Mouse (Mus musculus) intestine, postnatal 0 days (tissue): ENCODE data around the gene Gm10354. TPM values are rescaled to one million over a fixed set of nuclear protein-coding genes. Genes with fewer than 3 reads are reported as not detected.
"Not testable (repeated sequence)": the region's sequence is repeated elsewhere in the genome, so short reads cannot be mapped to it uniquely, and the experiment has no call there.

Experiments
- ATAC-seq: fragments of 200-750 bp; cut with Nextera tagmentation; 2 replicates; pipeline ENCODE4 v1.8.0; 2017; ENCODE audit warnings: mild to moderate bottlenecking, moderate TSS enrichment, moderate library complexity
- H3K27ac ChIP-seq: fragments of 300-500 bp; sonication (generic); 2 replicates; pipeline ENCODE4 v1.5.1; 2014; ENCODE audit warnings: mild to moderate bottlenecking, low read depth, low read length, moderate library complexity
- H3K27me3 ChIP-seq: fragments of 300-500 bp; sonication (generic); replicated peaks from 2 replicates; pipeline ENCODE4 v1.6.1; 2014; ENCODE audit warnings: low read length, mixed read lengths; ENCODE audit not compliant: control insufficient read depth, insufficient read depth
- H3K36me3 ChIP-seq: fragments of 300-500 bp; sonication (generic); 2 replicates; pipeline ENCODE4 v1.6.1; 2014; ENCODE audit warnings: mild to moderate bottlenecking, moderate library complexity; ENCODE audit not compliant: control insufficient read depth, insufficient read depth
- H3K4me1 ChIP-seq: fragments of 300-500 bp; sonication (generic); replicated peaks from 2 replicates; pipeline ENCODE4 v1.6.1; 2014; ENCODE audit warnings: antibody characterized with exemption, low read length, mixed read lengths; ENCODE audit not compliant: control insufficient read depth, insufficient read depth
- H3K4me2 ChIP-seq: fragments of 300-500 bp; sonication (generic); replicated peaks from 2 replicates; pipeline ENCODE4 v1.6.1; 2014; ENCODE audit warnings: low read depth, mild to moderate bottlenecking, moderate library complexity
- H3K4me3 ChIP-seq: fragments of 300-500 bp; sonication (generic); 2 replicates; pipeline ENCODE4 v1.5.1; 2014; ENCODE audit warnings: low read depth, low read length
- H3K9ac ChIP-seq: fragments of 300-500 bp; sonication (generic); 2 replicates; pipeline ENCODE4 v1.6.1; 2014; ENCODE audit warnings: mild to moderate bottlenecking, low read depth, low read length
- H3K9me3 ChIP-seq: fragments of 300-500 bp; sonication (generic); 2 replicates; pipeline ENCODE4 v1.6.1; 2016; ENCODE audit warnings: mixed run types; ENCODE audit not compliant: control insufficient read depth
- WGBS: fragments of 180-500 bp; shearing (Covaris S2); extraction: QIAGEN DNeasy Blood & Tissue Kit; methylation state at CpG from one replicate; pipeline ENCODE4 v1.1.7; 2014; 5-methylcytosine and 5-hydroxymethylcytosine counted together
- polyA plus RNA-seq: library from polyadenylated mRNA; unstranded; fragments of >200 nt; fragmentation: Nextera tagmentation; extraction: Ambion mirVana; gene quantifications from 2 replicates; pipeline ENCODE4 v1.2.1, GENCODE M21; 2015

Gene Gm10354
- polyA plus RNA-seq, 1 experiment from 2014 or later = not detected

GRCm38 (mm10) chr5:14963821-14964220, 14.9 kb downstream of the Gm10354 start:
- WGBS = 79% methylated on average over 13 of the region's 13 CpGs
- not testable (repeated sequence) for H3K27me3 ChIP-seq, H3K9ac ChIP-seq, H3K4me3 ChIP-seq, ATAC-seq, H3K4me1 ChIP-seq, H3K4me2 ChIP-seq, H3K27ac ChIP-seq, H3K36me3 ChIP-seq, H3K9me3 ChIP-seq

- not testable (repeated sequence) for H3K4me2 ChIP-seq, H3K4me3 ChIP-seq, ATAC-seq, H3K9me3 ChIP-seq, H3K9ac ChIP-seq, H3K4me1 ChIP-seq, H3K27me3 ChIP-seq, H3K36me3 ChIP-seq, H3K27ac ChIP-seq
- WGBS = 82% methylated on average over 4 of the region's 4 CpGs
These were observed 17.2 kb downstream of the Gm10354 start for GRCm38 (mm10) chr5:14961502-14961901.

- H3K27ac ChIP-seq, H3K9ac ChIP-seq, H3K4me2 ChIP-seq, H3K4me3 ChIP-seq, H3K36me3 ChIP-seq, H3K4me1 ChIP-seq, H3K9me3 ChIP-seq, H3K27me3 ChIP-seq: not testable (repeated sequence)
- 77% methylated on average over 1 of the region's 1 CpGs for WGBS
- ATAC-seq = 0 out of 2 replicates have a peak, but pooled peaks have one; percentile 53
These were observed 22.6 kb downstream of the Gm10354 start for GRCm38 (mm10) chr5:14955928-14956706.

GRCm38 (mm10) chr5:14953587-14953986, 25.1 kb downstream of the Gm10354 start:
- H3K4me3 ChIP-seq, H3K9ac ChIP-seq, H3K4me1 ChIP-seq, H3K36me3 ChIP-seq, H3K9me3 ChIP-seq, H3K27ac ChIP-seq, H3K27me3 ChIP-seq, H3K4me2 ChIP-seq, ATAC-seq: not testable (repeated sequence)

- not testable (repeated sequence) for H3K4me2 ChIP-seq, ATAC-seq, H3K4me1 ChIP-seq, H3K9ac ChIP-seq, H3K27me3 ChIP-seq, H3K4me3 ChIP-seq, H3K27ac ChIP-seq, H3K36me3 ChIP-seq
- peaks cover 12% of the 10 kb centered on the region for H3K9me3 ChIP-seq
- 71% methylated on average over 3 of the region's 3 CpGs for WGBS
These were observed 26.0 kb downstream of the Gm10354 start for GRCm38 (mm10) chr5:14952749-14953148.

GRCm38 (mm10) chr5:14951822-14952221, 26.9 kb downstream of the Gm10354 start:
- ATAC-seq = peak; percentile 51; the same call in 1 of the 2 replicates
- not testable (repeated sequence) for H3K4me1 ChIP-seq, H3K9ac ChIP-seq, H3K27me3 ChIP-seq, H3K4me2 ChIP-seq, H3K27ac ChIP-seq, H3K36me3 ChIP-seq, H3K4me3 ChIP-seq
- H3K9me3 ChIP-seq = peaks cover 12% of the 10 kb centered on the region
- 61% methylated on average over 7 of the region's 7 CpGs for WGBS

- not testable (repeated sequence) for H3K27ac ChIP-seq, H3K4me1 ChIP-seq, H3K27me3 ChIP-seq, H3K36me3 ChIP-seq, H3K4me3 ChIP-seq, H3K9ac ChIP-seq, H3K4me2 ChIP-seq, H3K9me3 ChIP-seq
- 54% methylated on average over 4 of the region's 4 CpGs for WGBS
- ATAC-seq = 0 out of 2 replicates have a peak, but pooled peaks have one; percentile 36
These were observed 31.1 kb downstream of the Gm10354 start for GRCm38 (mm10) chr5:14947482-14948198.

- H3K9me3 ChIP-seq, H3K9ac ChIP-seq, H3K27ac ChIP-seq, H3K36me3 ChIP-seq, H3K4me2 ChIP-seq, H3K4me3 ChIP-seq, ATAC-seq, H3K4me1 ChIP-seq, H3K27me3 ChIP-seq: not testable (repeated sequence)
- WGBS = 36% methylated on average over 4 of the region's 4 CpGs
These were observed 33.2 kb downstream of the Gm10354 start for GRCm38 (mm10) chr5:14945524-14945923.

GRCm38 (mm10) chr5:14941043-14941442, 37.7 kb downstream of the Gm10354 start:
- ATAC-seq, H3K9ac ChIP-seq, H3K9me3 ChIP-seq, H3K36me3 ChIP-seq, H3K4me3 ChIP-seq, H3K4me2 ChIP-seq, H3K27me3 ChIP-seq, H3K27ac ChIP-seq, H3K4me1 ChIP-seq: not testable (repeated sequence)
- 85% methylated on average over 1 of the region's 1 CpGs for WGBS
